Mouse (Mus musculus) testis, adult 2 months (tissue): ENCODE data around the gene Sfswap.

Experiments
- CTCF ChIP-seq: fragments of 200-500 bp; IDR thresholded peaks from 2 replicates; pipeline ENCODE4 v1.5.1; 2012; ENCODE audit warnings: low read depth, mild to moderate bottlenecking, inconsistent platforms, low read length, moderate library complexity; ENCODE audit not compliant: control insufficient read depth, insufficient read depth, insufficient replicate concordance
- POLR2A ChIP-seq: fragments of 200-500 bp; IDR thresholded peaks from 2 replicates; pipeline ENCODE4 v1.6.1; 2012; ENCODE audit warnings: low read depth, mild to moderate bottlenecking, inconsistent platforms, low read length, moderate library complexity; ENCODE audit not compliant: control insufficient read depth

GRCm38 (mm10) chr5:129578201-129578600 lies 77.2 kb downstream of the Sfswap start:
- TF ChIP-seq POLR2A (no peak), CTCF (no peak)
